Mouse (Mus musculus): ENCODE results near the gene Luc7l3. TPM values are rescaled to one million over a fixed set of nuclear protein-coding genes. Genes with fewer than 3 reads are reported as not detected.

Gene Luc7l3
- 100 to 1,000 TPM in 1 of 2 experiments, 10 to 100 TPM in 1; 93.5 to 132 TPM for total RNA-seq (2021)

GRCm38 (mm10) chr11:94321931-94322400, at the start of gene Luc7l3:
Gene Luc7l3 (minus strand): TSS chr11:94321988.
- peak; percentile 93 to 94 for DNase-seq (ENCODE audit: extremely low spot score in 1 of 2, low spot score in 1 of 2)

- no peak for DNase-seq (ENCODE audit: extremely low spot score in 1 of 2, low spot score in 1 of 2)
These were observed 49.0 kb upstream of the Luc7l3 start for GRCm38 (mm10) chr11:94370809-94371208.

GRCm38 (mm10) chr11:94369981-94370380, 48.2 kb upstream of the Luc7l3 start:
- no peak for DNase-seq (ENCODE audit: extremely low spot score in 1 of 2, low spot score in 1 of 2)

GRCm38 (mm10) chr11:94365340-94365739, 43.6 kb upstream of the Luc7l3 start:
- DNase-seq (ENCODE audit: extremely low spot score in 1 of 2, low spot score in 1 of 2): no peak

GRCm38 (mm10) chr11:94363690-94364089, 41.9 kb upstream of the Luc7l3 start:
- no peak for DNase-seq (ENCODE audit: extremely low spot score in 1 of 2, low spot score in 1 of 2)

GRCm38 (mm10) chr11:94362101-94362500, 40.3 kb upstream of the Luc7l3 start:
- DNase-seq (ENCODE audit: extremely low spot score in 1 of 2, low spot score in 1 of 2): no peak

GRCm38 (mm10) chr11:94361166-94361870, 39.5 kb upstream of the Luc7l3 start:
- no peak for DNase-seq (ENCODE audit: extremely low spot score in 1 of 2, low spot score in 1 of 2)

- no peak for DNase-seq (ENCODE audit: extremely low spot score in 1 of 2, low spot score in 1 of 2)
These were observed 37.4 kb upstream of the Luc7l3 start for GRCm38 (mm10) chr11:94359168-94359567.

- no peak for DNase-seq (ENCODE audit: extremely low spot score in 1 of 2, low spot score in 1 of 2)
These were observed 33.9 kb upstream of the Luc7l3 start for GRCm38 (mm10) chr11:94355521-94356217.

GRCm38 (mm10) chr11:94351094-94351493, 29.3 kb upstream of the Luc7l3 start:
- no peak for DNase-seq (ENCODE audit: extremely low spot score in 1 of 2, low spot score in 1 of 2)

GRCm38 (mm10) chr11:94350337-94350736, 28.5 kb upstream of the Luc7l3 start:
- no peak for DNase-seq (ENCODE audit: extremely low spot score in 1 of 2, low spot score in 1 of 2)

- no peak for DNase-seq (ENCODE audit: extremely low spot score in 1 of 2, low spot score in 1 of 2)
These were observed 28.1 kb upstream of the Luc7l3 start for GRCm38 (mm10) chr11:94349839-94350238.

GRCm38 (mm10) chr11:94347063-94347575, 25.3 kb upstream of the Luc7l3 start:
- no peak for DNase-seq (ENCODE audit: extremely low spot score in 1 of 2, low spot score in 1 of 2)

- no peak for DNase-seq (ENCODE audit: extremely low spot score in 1 of 2, low spot score in 1 of 2)
These were observed 24.8 kb upstream of the Luc7l3 start for GRCm38 (mm10) chr11:94346611-94347010.

- no peak for DNase-seq (ENCODE audit: extremely low spot score in 1 of 2, low spot score in 1 of 2)
These were observed 24.1 kb upstream of the Luc7l3 start for GRCm38 (mm10) chr11:94345926-94346325.

- no peak for DNase-seq (ENCODE audit: extremely low spot score in 1 of 2, low spot score in 1 of 2)
These were observed 22.7 kb upstream of the Luc7l3 start for GRCm38 (mm10) chr11:94344470-94344869.

- no peak for DNase-seq (ENCODE audit: extremely low spot score in 1 of 2, low spot score in 1 of 2)
These were observed 22.2 kb upstream of the Luc7l3 start for GRCm38 (mm10) chr11:94343955-94344358.

GRCm38 (mm10) chr11:94342114-94342905, 20.5 kb upstream of the Luc7l3 start:
- DNase-seq (ENCODE audit: extremely low spot score in 1 of 2, low spot score in 1 of 2): no peak

GRCm38 (mm10) chr11:94340948-94341933, 19.5 kb upstream of the Luc7l3 start:
- no peak for DNase-seq (ENCODE audit: extremely low spot score in 1 of 2, low spot score in 1 of 2)

Measured in layer of hippocampus, postnatal 25 days (tissue).